Mouse (Mus musculus) T-cell, adult 66 days (primary cell): ENCODE data around the gene Prr3. TPM values are rescaled to one million over a fixed set of nuclear protein-coding genes. Genes with fewer than 3 reads are reported as not detected.

Experiments
- total RNA-seq, 2 experiments: library from RNA; stranded (reverse); gene quantifications; 3 replicates in 1 of 2; 4 replicates in 1 of 2; pipeline ENCODE4 v1.2.4; 2023

Prr3 gene
- 10 to 100 TPM; 48.3 to 58.1 TPM for total RNA-seq

DNA sequence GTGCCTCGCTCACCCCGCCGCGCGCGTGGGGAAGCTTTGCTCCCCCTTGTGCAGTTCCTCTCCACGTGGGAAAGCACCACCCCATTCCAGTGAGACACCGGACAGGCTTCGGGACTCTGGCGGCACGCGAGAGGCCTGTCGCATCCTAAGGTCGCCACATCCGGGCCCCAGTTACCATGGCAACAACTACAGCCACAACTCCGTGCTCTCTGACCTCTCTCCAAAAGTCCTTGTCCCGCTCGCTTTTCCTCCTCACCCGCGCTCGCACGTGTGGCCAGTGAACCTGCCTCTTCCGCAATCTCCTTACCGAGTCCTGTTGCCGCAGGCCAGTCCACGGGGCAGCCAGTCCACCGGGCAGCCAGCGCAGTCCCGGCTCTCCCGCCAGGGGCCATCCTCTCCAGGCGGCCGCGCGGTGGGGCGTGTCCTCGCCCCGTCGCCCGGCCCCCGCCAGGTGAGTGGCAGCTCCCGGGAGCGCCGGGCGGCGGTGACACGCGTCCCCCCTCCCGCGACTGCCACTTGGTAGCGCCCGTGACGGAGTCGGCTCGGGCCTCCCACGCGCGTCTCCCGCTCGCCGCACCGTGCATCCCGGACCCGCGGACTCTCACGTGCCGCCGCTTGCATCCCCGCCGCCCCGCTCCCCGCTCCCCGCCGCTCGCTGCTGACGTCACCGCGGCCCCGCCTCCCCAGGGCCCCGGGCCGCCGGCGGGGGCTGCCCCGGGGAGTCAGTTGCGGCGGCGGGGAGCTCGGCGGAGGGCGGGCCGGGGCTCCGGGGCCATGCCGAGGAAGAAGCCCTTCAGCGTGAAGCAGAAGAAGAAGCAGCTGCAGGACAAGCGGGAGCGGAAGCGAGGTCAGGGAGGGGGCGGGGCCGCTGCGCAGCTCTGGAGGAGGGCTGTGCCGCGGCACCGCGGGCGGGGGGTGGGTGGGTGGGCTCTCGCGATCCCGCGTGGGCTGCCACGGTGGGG lies at the start of gene Prr3, which contains the start of gene Gnl1:
Gene Prr3, minus strand, starts transcription at position 836 of the 962 bp plus-strand sequence.
Gene Gnl1, plus strand, starts transcription at position 451 of the 962 bp plus-strand sequence.

DNA sequence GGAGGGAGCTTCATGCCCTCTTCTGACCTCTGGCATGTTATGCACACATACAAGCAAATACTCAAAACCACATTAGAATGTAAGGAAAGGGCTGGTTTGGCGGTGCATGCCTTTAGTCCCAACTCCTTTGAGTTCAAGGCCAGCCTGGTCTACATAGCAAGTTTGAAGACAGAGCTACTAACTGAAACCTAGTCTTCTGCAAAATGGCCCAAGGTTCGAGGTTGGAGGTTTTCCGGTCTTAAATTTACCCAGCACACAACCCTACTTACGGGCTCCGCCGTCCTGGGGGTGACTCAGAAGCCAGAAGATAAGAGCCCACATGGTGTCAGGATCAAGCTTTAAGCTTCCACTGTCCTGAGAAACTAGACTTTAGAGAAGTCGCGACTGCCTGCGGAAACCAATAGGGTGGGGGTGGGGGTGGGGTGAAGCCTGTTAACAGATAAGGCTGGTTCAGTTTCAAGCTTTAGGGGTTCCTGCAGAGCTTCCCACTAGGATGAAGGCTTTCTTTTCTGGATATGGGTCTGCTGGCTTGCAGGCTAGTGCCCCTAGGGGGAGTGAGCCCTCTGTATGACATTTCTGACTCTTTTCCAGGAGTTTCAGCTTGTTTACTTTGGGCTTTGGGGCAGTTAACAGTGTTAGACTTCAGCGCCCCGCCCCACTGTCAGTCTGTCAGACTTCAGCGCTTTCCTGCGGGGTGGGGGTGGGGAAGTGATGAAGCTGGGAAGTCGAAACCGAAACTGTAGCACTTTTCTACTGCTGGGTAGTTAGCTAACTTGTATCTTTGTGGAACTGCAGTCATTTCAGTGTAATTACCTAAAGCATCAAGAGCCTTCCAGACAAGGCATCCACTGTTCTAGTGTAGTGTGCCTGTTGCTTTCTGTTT lies 40.4 kb upstream of the Prr3 start, which contains the start of gene H2-T24:
Gene H2-T24, minus strand, starts transcription at position 370 of the 883 bp plus-strand sequence.

DNA sequence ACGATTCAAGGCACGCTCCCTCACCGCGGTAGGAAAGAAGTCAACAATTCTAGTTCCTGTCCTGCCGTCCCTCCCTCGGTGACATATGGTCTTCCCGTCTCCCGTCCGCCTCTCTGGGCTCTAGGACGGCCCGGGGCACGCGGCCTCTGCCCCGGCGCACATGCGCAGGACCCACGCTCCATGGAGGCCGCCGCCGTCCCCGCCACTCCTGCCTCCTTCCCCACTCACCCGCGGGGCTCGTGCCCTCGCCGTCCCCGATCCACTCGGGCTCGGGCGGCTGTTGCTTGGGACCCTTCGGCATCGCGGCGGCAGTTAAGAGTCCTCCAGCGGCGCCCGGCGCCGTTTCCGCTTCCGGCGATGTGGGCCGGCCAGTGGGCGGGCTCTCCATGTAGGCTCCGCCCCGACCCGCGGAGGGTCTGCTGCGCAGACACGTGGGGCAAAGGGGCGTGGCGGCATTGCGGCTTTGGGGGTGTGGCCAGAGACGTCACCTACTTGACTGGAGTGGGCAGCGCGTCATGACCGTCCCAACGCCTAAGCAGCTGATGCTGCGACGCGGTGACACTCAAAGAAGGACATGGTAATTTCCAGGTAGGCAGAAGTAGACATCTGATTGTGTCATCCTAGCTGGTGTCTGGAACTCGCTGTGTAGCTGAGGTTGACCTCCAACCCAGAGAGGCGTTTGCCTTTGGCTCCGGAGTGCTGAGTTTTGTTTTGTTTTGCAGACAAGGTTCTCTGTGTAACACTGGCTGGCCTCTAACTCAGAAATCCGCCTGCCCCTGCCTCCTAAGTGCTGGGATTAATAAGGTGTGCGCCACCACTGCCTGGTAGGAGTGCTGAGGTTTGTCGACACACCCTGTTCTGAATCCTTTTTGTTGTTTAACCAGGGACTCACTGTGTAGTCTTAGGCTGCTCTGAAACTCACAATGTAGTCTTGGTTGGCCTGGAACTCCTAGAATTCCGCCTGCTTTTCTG lies 10.3 kb downstream of the Prr3 start, which contains the start of gene Abcf1:
Gene Abcf1, minus strand, starts transcription at position 344 of the 972 bp plus-strand sequence.

Other genes starting within 250 kb of the Prr3 start
- 10 to 100 TPM; 11.6 to 12.6 TPM for gene Ier3, start 158.6 kb downstream of the Prr3 start, total RNA-seq
- gene Flot1, start 157.0 kb downstream of the Prr3 start, total RNA-seq, result 10 to 100 TPM; 44.7 to 60.4 TPM
- gene Tubb5, start 141.9 kb downstream of the Prr3 start, total RNA-seq, result 100 to 1,000 TPM; 597 to 644 TPM
- gene Mdc1, start 138.7 kb downstream of the Prr3 start, total RNA-seq, result 10 to 100 TPM; 69.1 to 70.7 TPM
- 10 to 100 TPM; 17.7 to 25.2 TPM for gene Nrm, start 118.9 kb downstream of the Prr3 start, total RNA-seq
- 100 to 1,000 TPM; 274 to 296 TPM for gene Ppp1r18, start 114.6 kb downstream of the Prr3 start, total RNA-seq
- 100 to 1,000 TPM; 115 to 129 TPM for gene Dhx16, start 100.4 kb downstream of the Prr3 start, total RNA-seq
- 10 to 100 TPM; 26.8 to 30.6 TPM for gene 2310061I04Rik, start 82.8 kb downstream of the Prr3 start, total RNA-seq
- 10 to 100 TPM in 1 of 2 experiments, 1 to 10 TPM in 1; 8.6 to 18.5 TPM for gene Atat1, start 70.2 kb downstream of the Prr3 start, total RNA-seq
- 10 to 100 TPM; 56.9 to 67.4 TPM for gene Mrps18b, start 63.8 kb downstream of the Prr3 start, total RNA-seq
- 100 to 1,000 TPM; 143 to 144 TPM for gene Ppp1r10, start 63.8 kb downstream of the Prr3 start, total RNA-seq
- gene Abcf1, start 10.5 kb downstream of the Prr3 start, total RNA-seq, result 100 to 1,000 TPM; 126 to 131 TPM
- 10 to 100 TPM; 57.6 to 66.0 TPM for gene Gnl1, start 385 bp downstream of the Prr3 start, total RNA-seq
- 10 to 100 TPM; 23.1 to 34.7 TPM for gene H2-T24, start 40.3 kb upstream of the Prr3 start, total RNA-seq
- gene H2-T23, start 52.6 kb upstream of the Prr3 start, total RNA-seq, result 100 to 1,000 TPM; 319 to 355 TPM
- 100 to 1,000 TPM; 195 to 209 TPM for gene H2-T22, start 62.5 kb upstream of the Prr3 start, total RNA-seq
- gene Gm6034, start 62.7 kb upstream of the Prr3 start, total RNA-seq, result 1 to 10 TPM; 1.7 to 2.2 TPM
- 10 to 100 TPM; 95.4 to 96.7 TPM for gene Gm11127, start 78.1 kb upstream of the Prr3 start, total RNA-seq
- 10 to 100 TPM; 13.9 to 15.9 TPM for gene Gm19684, start 141.4 kb upstream of the Prr3 start, total RNA-seq
- 10 to 100 TPM; 18.1 to 21.9 TPM for gene Gm7030, start 149.2 kb upstream of the Prr3 start, total RNA-seq
- 1 to 10 TPM in 1 of 2 experiments, not detected in 1; 1.6 TPM for gene Gm8909, start 188.3 kb upstream of the Prr3 start, total RNA-seq
- gene H2-T3, start 210.1 kb upstream of the Prr3 start, total RNA-seq, result 1 to 10 TPM in 1 of 2 experiments, under 1 TPM in 1; 0.79 to 1.4 TPM